Mouse (Mus musculus) megakaryocyte progenitor cell, adult 5-6 weeks (primary cell): ENCODE measurements at regions not wholly inside any gene's neighbourhood (a gene's known extent, or its start where the extent isn't known, plus 50 kb on each side); places are given as distances from the start of the nearest gene placed in this dataset.

Source experiments
- ATAC-seq: replicated peaks from 2 replicates; pipeline ENCODE4 v1.8.0; 2016; ENCODE audit warnings: mild to moderate bottlenecking, moderate TSS enrichment, inconsistent platforms; ENCODE audit not compliant: poor library complexity

DNA sequence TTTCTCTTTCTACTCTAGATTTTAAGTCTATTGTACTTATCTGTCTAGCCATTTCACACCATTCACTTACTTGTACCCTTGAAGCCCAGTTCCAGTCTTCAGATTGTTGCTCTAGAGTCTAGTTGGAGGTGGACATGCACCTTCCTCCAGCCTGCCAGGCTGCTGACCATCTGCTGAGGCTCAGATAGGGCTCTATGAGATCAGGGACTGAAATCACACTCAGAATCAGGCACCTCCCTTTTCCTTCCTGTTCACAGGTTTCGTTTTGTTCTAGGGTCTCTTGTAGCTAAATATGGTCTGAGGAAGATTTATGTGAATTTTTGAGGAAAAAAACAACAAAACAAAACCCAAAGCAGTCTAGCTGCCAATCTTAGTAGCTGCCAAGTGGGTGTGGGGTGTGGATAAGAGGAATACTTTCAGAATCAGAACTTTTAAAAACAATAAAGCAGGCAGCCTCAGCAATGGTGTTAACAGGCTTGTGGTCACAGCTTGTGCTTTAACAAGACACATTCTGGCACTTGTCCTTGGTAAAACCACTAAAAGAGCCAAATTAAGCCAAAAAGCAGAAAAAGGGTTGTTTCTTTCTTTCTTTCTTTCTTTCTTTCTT is 225.9 kb upstream of the Gvin1 start:
- peak; percentile 92 for ATAC-seq
